Mouse (Mus musculus): ENCODE data around the gene Pus1.

DNA sequence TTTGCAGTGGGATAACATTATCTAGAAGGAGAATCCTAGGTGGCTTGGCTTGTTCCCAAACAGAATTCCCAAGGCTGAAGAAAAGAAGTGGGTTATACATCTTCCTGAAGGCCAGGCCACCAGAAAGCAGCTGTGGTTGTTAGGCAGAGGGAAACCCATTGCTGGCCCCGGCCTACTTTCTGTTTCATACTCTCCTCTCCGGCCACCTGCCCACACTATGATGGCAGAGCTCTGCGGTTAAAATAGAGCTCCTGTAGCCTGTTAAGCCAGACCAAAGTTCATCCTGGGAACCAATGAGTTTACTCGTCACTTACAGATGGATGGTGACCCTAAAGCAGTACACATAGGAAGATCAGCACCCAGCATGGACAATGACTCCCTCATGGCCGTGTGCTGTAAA, 47.1 kb upstream of the Pus1 start:
- TF ChIP-seq CTCF (IDR thresholded peaks at IDR 0.05; ENCODE audit: extremely low read depth, insufficient read depth, low read length) = no peak
- no peak for TF ChIP-seq POLR2A (IDR thresholded peaks at IDR 0.05; ENCODE audit: extremely low read depth, insufficient read depth, low read length)
